Mouse (Mus musculus) layer of hippocampus, postnatal 36 days (tissue): ENCODE measurements around the gene Cuedc2. TPM values are rescaled to one million over a fixed set of nuclear protein-coding genes. Genes with fewer than 3 reads are reported as not detected.

Experiments
- microRNA-seq, 2 experiments: library from miRNA; unstranded; fragments of <30 nt; microRNA quantifications; one replicate each; pipeline ENCODE4 v1.2.0; 2021
- total RNA-seq, 2 experiments: library from RNA; stranded (reverse); gene quantifications; 2 replicates each; pipeline ENCODE4 v1.2.3; 2021

Gene Cuedc2
- total RNA-seq, 2 experiments from 2014 or later: 164 to 167 TPM

Small RNA genes lying within 50 kb of the gene (microRNA-seq; reads per million reads assigned to microRNA genes)
- 2.4 to 2.8 reads per million in 2 experiments for gene Mir146b

Other genes with a start within 250 kb of the Cuedc2 start
- not detected for gene Elovl3, start 206.8 kb downstream of the Cuedc2 start, total RNA-seq
- not detected for gene Pitx3, start 190.4 kb downstream of the Cuedc2 start, total RNA-seq
- gene Gbf1, start 186.2 kb downstream of the Cuedc2 start, total RNA-seq: 10 to 100 TPM; 95.3 to 96.3 TPM
- gene Nfkb2, start 34.4 kb downstream of the Cuedc2 start, total RNA-seq: 1 to 10 TPM; 1.9 to 3.2 TPM
- gene Psd, start 11.5 kb downstream of the Cuedc2 start, total RNA-seq: 100 to 1,000 TPM; 731 to 733 TPM
- gene Fbxl15, start 10.5 kb downstream of the Cuedc2 start, total RNA-seq: 10 to 100 TPM; 28.3 to 33.6 TPM
- gene Mfsd13a, start 2.4 kb upstream of the Cuedc2 start, total RNA-seq: 10 to 100 TPM; 28.2 to 30.3 TPM
- gene 2310034G01Rik, start 11.6 kb upstream of the Cuedc2 start, total RNA-seq: 1 to 10 TPM; 1.1 to 1.2 TPM
- gene Actr1a, start 57.0 kb upstream of the Cuedc2 start, total RNA-seq: 100 to 1,000 TPM; 180 to 188 TPM
- 10 to 100 TPM; 18.3 to 22.6 TPM for gene Sufu, start 58.2 kb upstream of the Cuedc2 start, total RNA-seq
- gene Trim8, start 163.0 kb upstream of the Cuedc2 start, total RNA-seq: 100 to 1,000 TPM; 105 TPM
- 100 to 1,000 TPM; 123 to 126 TPM for gene Arl3, start 234.5 kb upstream of the Cuedc2 start, total RNA-seq
- gene Sfxn2, start 234.7 kb upstream of the Cuedc2 start, total RNA-seq: 1 to 10 TPM; 4.9 to 8.5 TPM